Mouse (Mus musculus): Measurements from ENCODE around the gene Asb18. TPM values are rescaled to one million over a fixed set of nuclear protein-coding genes. Genes with fewer than 3 reads are reported as not detected.

Gene Asb18
- total and polyA plus RNA-seq, 3 experiments: not detected

GRCm38 (mm10) chr1:89930551-89930950 lies 83.9 kb downstream of the Asb18 start:
- H3K27me3 ChIP-seq (ENCODE audit: control insufficient read depth in 1 of 2, insufficient read depth in 2 of 2, low read length in 2 of 2): no peaks in the 10 kb centered on the region
- H3K36me3 ChIP-seq (ENCODE audit: control insufficient read depth in 1 of 2, insufficient read depth in 2 of 2, low read length in 2 of 2): no peaks in the 10 kb centered on the region
- DNase-seq (ENCODE audit: low read depth, low spot score): no peak
- no peaks in the 10 kb centered on the region for H3K79me2 ChIP-seq (ENCODE audit: control insufficient read depth, insufficient read depth, low read length, poor library complexity)
- no peak overlapping the region for H3K9ac ChIP-seq (ENCODE audit: control insufficient read depth, low read depth, low read length, poor library complexity, severe bottlenecking)
- no peaks in the 10 kb centered on the region for H3K9me3 ChIP-seq (replicated peaks; ENCODE audit: insufficient read depth, low read length)
- no peaks in the 10 kb centered on the region for H3K4me1 ChIP-seq (ENCODE audit: control insufficient read depth in 1 of 2, insufficient read depth in 2 of 2, low read length in 2 of 2)
- H3K4me3 ChIP-seq (ENCODE audit: control insufficient read depth in 1 of 2, insufficient read depth in 1 of 2, low read depth in 2 of 2, low read length in 2 of 2): no peak overlapping the region
- TF ChIP-seq SIN3A (IDR thresholded peaks at IDR 0.05; ENCODE audit: low read length): no peak
- TF ChIP-seq RAD21 (IDR thresholded peaks at IDR 0.05; ENCODE audit: low read depth, low read length): no peak
- TF ChIP-seq GABPA (IDR thresholded peaks at IDR 0.05; ENCODE audit: low read depth, low read length): no peak
- no peak for TF ChIP-seq MEF2A (IDR thresholded peaks at IDR 0.05; ENCODE audit: extremely low read depth, insufficient replicate concordance, low read depth, low read length, poor library complexity, severe bottlenecking)
- TF ChIP-seq CHD2 (IDR thresholded peaks at IDR 0.05; ENCODE audit: low read length): no peak
- TF ChIP-seq USF2 (IDR thresholded peaks at IDR 0.05; ENCODE audit: borderline replicate concordance in 1 of 2, insufficient read depth in 1 of 2, low read depth in 1 of 2, low read length in 2 of 2): no peak
- TF ChIP-seq USF1 (IDR thresholded peaks at IDR 0.05; ENCODE audit: low read depth, low read length): no peak
- TF ChIP-seq ZNF384 (IDR thresholded peaks at IDR 0.05; ENCODE audit: low read depth, low read length): no peak
- no peak for TF ChIP-seq POLR2AphosphoS5 (IDR thresholded peaks at IDR 0.05; ENCODE audit: borderline replicate concordance, low read depth, low read length)
- TF ChIP-seq MAZ (IDR thresholded peaks at IDR 0.05; ENCODE audit: low read depth, low read length): no peak
- TF ChIP-seq MXI1 (IDR thresholded peaks at IDR 0.05; ENCODE audit: low read depth, low read length): no peak
- TF ChIP-seq HCFC1 (IDR thresholded peaks at IDR 0.05; ENCODE audit: low read depth, low read length): no peak
- TF ChIP-seq SMC3 (IDR thresholded peaks at IDR 0.05; ENCODE audit: low read depth, low read length): no peak
- TF ChIP-seq E2F4 (IDR thresholded peaks at IDR 0.05; ENCODE audit: borderline replicate concordance, low read depth, low read length): no peak
- no peak for TF ChIP-seq RCOR1 (IDR thresholded peaks at IDR 0.05; ENCODE audit: low read depth, low read length)
- H3K27ac ChIP-seq (ENCODE audit: control insufficient read depth, low read depth, low read length): no peak overlapping the region

- Histone ChIP-seq H3K27me3 (ENCODE audit: control insufficient read depth in 1 of 2, insufficient read depth in 2 of 2, low read length in 2 of 2) (no peaks in the 10 kb centered on the region), H3K9ac (ENCODE audit: control insufficient read depth, low read depth, low read length, poor library complexity, severe bottlenecking) (no peak overlapping the region), H3K9me3 (replicated peaks; ENCODE audit: insufficient read depth, low read length) (no peaks in the 10 kb centered on the region), H3K79me2 (ENCODE audit: control insufficient read depth, insufficient read depth, low read length, poor library complexity) (no peaks in the 10 kb centered on the region), H3K27ac (ENCODE audit: control insufficient read depth, low read depth, low read length) (no peak overlapping the region), H3K4me3 (ENCODE audit: control insufficient read depth in 1 of 2, insufficient read depth in 1 of 2, low read depth in 2 of 2, low read length in 2 of 2) (no peak overlapping the region), H3K36me3 (ENCODE audit: control insufficient read depth in 1 of 2, insufficient read depth in 2 of 2, low read length in 2 of 2) (no peaks in the 10 kb centered on the region), H3K4me1 (ENCODE audit: control insufficient read depth in 1 of 2, insufficient read depth in 2 of 2, low read length in 2 of 2) (no peaks in the 10 kb centered on the region)
- no peak for TF ChIP-seq EP300 (IDR thresholded peaks at IDR 0.05; ENCODE audit: low read depth in 1 of 2, low read length in 2 of 2)
- no peak for TF ChIP-seq ZNF384 (IDR thresholded peaks at IDR 0.05; ENCODE audit: low read depth, low read length)
- TF ChIP-seq TBP (IDR thresholded peaks at IDR 0.05; ENCODE audit: low read depth, low read length): no peak
- TF ChIP-seq GABPA (IDR thresholded peaks at IDR 0.05; ENCODE audit: low read depth, low read length): no peak
- TF ChIP-seq POLR2AphosphoS2 (IDR thresholded peaks at IDR 0.05; ENCODE audit: low read length): no peak
- TF ChIP-seq KAT2A (conservative IDR thresholded peaks at IDR 0.05; ENCODE audit: low read depth, low read length): no peak
- TF ChIP-seq TCF12 (IDR thresholded peaks at IDR 0.05; ENCODE audit: low read depth, low read length): no peak
- TF ChIP-seq TAL1 (IDR thresholded peaks at IDR 0.05; ENCODE audit: low read length): no peak
- no peak for TF ChIP-seq HCFC1 (IDR thresholded peaks at IDR 0.05; ENCODE audit: low read depth, low read length)
- TF ChIP-seq MYC (IDR thresholded peaks at IDR 0.05; ENCODE audit: low read depth, low read length): no peak
- TF ChIP-seq MEF2A (IDR thresholded peaks at IDR 0.05; ENCODE audit: extremely low read depth, insufficient replicate concordance, low read depth, low read length, poor library complexity, severe bottlenecking): no peak
- TF ChIP-seq MAZ (IDR thresholded peaks at IDR 0.05; ENCODE audit: low read depth, low read length): no peak
- no peak for TF ChIP-seq POLR2AphosphoS5 (IDR thresholded peaks at IDR 0.05; ENCODE audit: borderline replicate concordance, low read depth, low read length)
- TF ChIP-seq CHD2 (IDR thresholded peaks at IDR 0.05; ENCODE audit: low read length): no peak
- no peak for TF ChIP-seq ZC3H11A (IDR thresholded peaks at IDR 0.05; ENCODE audit: low read depth, low read length)
- DNase-seq (ENCODE audit: low read depth, low spot score): no peak
Observed at GRCm38 (mm10) chr1:89929721-89930505, 84.6 kb downstream of the Asb18 start.
